Mouse (Mus musculus): ENCODE results near the gene Ldlrad3. TPM values are rescaled to one million over a fixed set of nuclear protein-coding genes. Genes with fewer than 3 reads are reported as not detected.
A peak's percentile ranks its signal among the peaks of the same experiment; 100 is the strongest.

The Ldlrad3 gene
- polyA plus RNA-seq, 1 experiment = 3.7 TPM

GRCm38 (mm10) chr2:102147561-102147960 lies 38.6 kb downstream of the Ldlrad3 start:
- Histone ChIP-seq H3K4me3 (replicated peaks; ENCODE audit: control insufficient read depth, low read depth, low read length) (no peak overlapping the region), H3K4me1 (ENCODE audit: control insufficient read depth, insufficient read depth, low read length) (peaks cover 5% of the 10 kb centered on the region), H3K27ac (ENCODE audit: control insufficient read depth, insufficient read depth, low read depth, low read length, poor library complexity) (no peak overlapping the region)
- no peak for TF ChIP-seq CTCF (IDR thresholded peaks at IDR 0.05; ENCODE audit: control insufficient read depth, insufficient read depth, low read length)
- no peak for TF ChIP-seq POLR2A (IDR thresholded peaks at IDR 0.05; ENCODE audit: borderline replicate concordance, control insufficient read depth, low read depth, low read length)
- 70% methylated on average over 4 of the region's 4 CpGs for WGBS

DNA sequence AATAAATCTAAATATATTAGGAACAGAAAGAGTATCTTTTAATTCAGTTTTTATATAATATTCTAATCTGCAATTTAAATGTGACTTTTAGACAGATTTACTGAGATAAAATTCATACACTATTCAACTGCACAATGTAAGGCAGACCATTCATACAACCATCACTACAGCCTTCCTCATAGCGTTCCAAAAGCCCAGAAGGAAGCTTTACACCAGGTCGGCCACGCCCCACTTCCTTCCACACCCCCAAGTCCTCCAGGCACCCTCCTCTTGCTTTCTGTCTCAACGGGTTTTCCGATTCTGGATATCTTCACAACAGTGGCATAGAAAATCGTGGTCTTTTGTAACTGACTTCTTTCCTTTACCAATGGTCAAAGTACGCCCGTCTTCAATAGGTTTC lies 39.8 kb downstream of the Ldlrad3 start:
- WGBS = 25% methylated on average over 8 of the region's 8 CpGs
- H3K27ac ChIP-seq (ENCODE audit: control insufficient read depth, insufficient read depth, low read depth, low read length, poor library complexity) = peak overlapping the region; percentile 20; the same call in 1 of the 2 replicates

DNA sequence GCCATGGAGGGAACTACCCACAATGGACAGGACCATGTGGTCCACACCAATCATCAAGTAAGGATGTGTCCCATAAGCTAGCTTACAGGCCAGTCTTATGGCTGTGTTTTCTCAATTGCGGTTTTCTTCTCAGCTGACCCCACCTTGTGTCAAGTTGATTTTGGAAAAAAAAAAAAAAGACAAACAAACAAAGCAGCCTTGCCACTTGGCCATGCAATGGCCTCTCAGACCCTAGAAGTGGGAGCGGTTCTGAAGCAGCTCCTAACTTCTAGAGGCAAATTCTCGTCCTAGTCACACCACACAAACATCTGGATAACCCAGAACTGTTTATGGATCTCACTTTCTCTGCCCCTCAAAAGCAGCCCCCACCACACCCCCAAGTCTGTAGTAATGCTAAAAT lies 41.1 kb downstream of the Ldlrad3 start:
- Histone ChIP-seq H3K4me3 (replicated peaks; ENCODE audit: control insufficient read depth, low read depth, low read length) (no peak overlapping the region), H3K4me1 (ENCODE audit: control insufficient read depth, insufficient read depth, low read length) (peaks cover 7% of the 10 kb centered on the region), H3K27ac (ENCODE audit: control insufficient read depth, insufficient read depth, low read depth, low read length, poor library complexity) (no peak overlapping the region; the same call in 1 of the 2 replicates)
- TF ChIP-seq CTCF (IDR thresholded peaks at IDR 0.05; ENCODE audit: control insufficient read depth, insufficient read depth, low read length) (no peak), POLR2A (IDR thresholded peaks at IDR 0.05; ENCODE audit: borderline replicate concordance, control insufficient read depth, low read depth, low read length) (no peak)
- WGBS = 89% methylated on average over 3 of the region's 3 CpGs

More for the DNA sequence above, 39.8 kb downstream of the Ldlrad3 start:
- peaks cover 7% of the 10 kb centered on the region for H3K4me1 ChIP-seq (ENCODE audit: control insufficient read depth, insufficient read depth, low read length)
- TF ChIP-seq POLR2A (IDR thresholded peaks at IDR 0.05; ENCODE audit: borderline replicate concordance, control insufficient read depth, low read depth, low read length) = no peak
- TF ChIP-seq CTCF (IDR thresholded peaks at IDR 0.05; ENCODE audit: control insufficient read depth, insufficient read depth, low read length) = no peak
- H3K4me3 ChIP-seq (replicated peaks; ENCODE audit: control insufficient read depth, low read depth, low read length) = peak overlapping the region; percentile 51

DNA sequence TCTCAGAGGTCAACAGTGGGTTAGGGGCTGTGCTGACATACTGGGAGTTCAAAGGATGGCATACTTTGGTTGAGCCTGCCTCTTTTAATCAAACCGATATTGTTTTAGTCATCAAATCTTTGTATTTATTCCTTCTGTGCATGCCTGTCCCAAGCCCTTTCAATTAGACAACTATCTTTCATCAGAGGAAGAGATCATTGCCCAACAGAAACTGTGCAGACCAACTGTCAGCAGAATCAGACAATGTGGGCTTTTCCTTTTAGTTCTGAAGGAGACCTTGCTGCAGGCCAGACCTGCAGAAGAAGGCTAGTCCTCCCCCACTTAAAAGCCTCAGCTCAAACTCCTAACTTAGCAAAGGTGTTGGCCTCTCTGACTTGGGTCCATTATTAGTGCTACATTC lies 41.9 kb downstream of the Ldlrad3 start:
- 26% methylated on average over 1 of the region's 1 CpGs for WGBS
- peaks cover 7% of the 10 kb centered on the region for H3K4me1 ChIP-seq (ENCODE audit: control insufficient read depth, insufficient read depth, low read length)
- 0 out of 2 replicates have a peak overlapping the region, but pooled peaks have one; percentile 1 for H3K27ac ChIP-seq (ENCODE audit: control insufficient read depth, insufficient read depth, low read depth, low read length, poor library complexity)
- no peak overlapping the region for H3K4me3 ChIP-seq (replicated peaks; ENCODE audit: control insufficient read depth, low read depth, low read length)
- TF ChIP-seq CTCF (IDR thresholded peaks at IDR 0.05; ENCODE audit: control insufficient read depth, insufficient read depth, low read length) (no peak), POLR2A (IDR thresholded peaks at IDR 0.05; ENCODE audit: borderline replicate concordance, control insufficient read depth, low read depth, low read length) (no peak)

DNA sequence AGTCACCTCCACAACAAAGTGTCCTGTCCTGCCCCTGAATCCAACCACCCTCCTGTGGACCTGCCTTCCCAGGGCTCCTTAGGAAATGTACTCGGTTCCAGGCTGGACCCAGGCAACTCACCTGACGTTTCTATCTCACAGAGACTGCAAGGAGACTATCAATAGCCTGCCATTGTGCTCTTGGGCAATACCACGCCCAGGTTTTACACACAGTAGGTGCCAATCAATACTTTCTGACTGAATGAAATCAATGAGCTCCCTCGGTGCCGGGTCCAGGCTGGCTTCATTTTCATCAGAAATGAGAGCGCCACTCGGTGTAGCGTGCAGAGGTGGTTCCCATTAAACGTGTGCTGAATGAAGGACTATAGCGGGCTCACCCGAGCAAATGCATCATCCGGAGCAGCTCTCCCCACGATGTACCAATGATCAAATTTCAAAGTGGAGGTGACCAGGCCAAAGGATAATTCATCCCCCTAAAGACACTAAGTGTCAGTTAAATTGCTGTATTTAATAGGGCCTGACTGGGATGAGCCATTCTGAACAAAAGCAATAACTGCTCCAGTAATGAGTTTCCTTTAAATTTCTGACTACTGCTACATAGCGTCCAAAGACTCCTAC lies 43.4 kb downstream of the Ldlrad3 start:
- Histone ChIP-seq H3K4me3 (replicated peaks; ENCODE audit: control insufficient read depth, low read depth, low read length) (no peak overlapping the region), H3K4me1 (ENCODE audit: control insufficient read depth, insufficient read depth, low read length) (peaks cover 7% of the 10 kb centered on the region), H3K27ac (ENCODE audit: control insufficient read depth, insufficient read depth, low read depth, low read length, poor library complexity) (no peak overlapping the region)
- 82% methylated on average over 14 of the region's 14 CpGs for WGBS
- no peak for TF ChIP-seq CTCF (IDR thresholded peaks at IDR 0.05; ENCODE audit: control insufficient read depth, insufficient read depth, low read length)
- no peak for TF ChIP-seq POLR2A (IDR thresholded peaks at IDR 0.05; ENCODE audit: borderline replicate concordance, control insufficient read depth, low read depth, low read length)

DNA sequence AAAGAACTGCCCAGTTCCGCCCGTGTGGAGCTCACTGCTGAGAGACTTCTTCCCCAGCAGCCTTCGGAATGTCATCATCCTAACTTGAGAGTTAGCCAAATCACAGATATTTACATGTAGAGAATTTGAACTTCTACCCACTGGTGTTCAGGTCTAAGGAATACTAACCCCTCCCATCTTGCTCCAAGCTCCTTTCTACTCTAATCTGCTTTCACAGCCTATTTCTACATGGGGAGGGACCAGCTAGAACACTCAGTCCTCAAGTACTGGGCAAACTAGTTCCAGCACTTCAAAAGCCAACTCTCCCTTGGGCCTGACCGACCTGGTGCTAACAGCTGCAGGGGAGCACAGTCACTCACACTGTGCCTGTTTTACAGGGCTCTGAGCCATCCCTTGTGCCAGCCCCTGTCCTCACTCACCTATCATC lies 44.0 kb downstream of the Ldlrad3 start:
- Histone ChIP-seq H3K4me3 (replicated peaks; ENCODE audit: control insufficient read depth, low read depth, low read length) (no peak overlapping the region), H3K4me1 (ENCODE audit: control insufficient read depth, insufficient read depth, low read length) (peaks cover 7% of the 10 kb centered on the region), H3K27ac (ENCODE audit: control insufficient read depth, insufficient read depth, low read depth, low read length, poor library complexity) (no peak overlapping the region)
- no peak for TF ChIP-seq POLR2A (IDR thresholded peaks at IDR 0.05; ENCODE audit: borderline replicate concordance, control insufficient read depth, low read depth, low read length)
- no peak for TF ChIP-seq CTCF (IDR thresholded peaks at IDR 0.05; ENCODE audit: control insufficient read depth, insufficient read depth, low read length)
- 64% methylated on average over 4 of the region's 4 CpGs for WGBS

DNA sequence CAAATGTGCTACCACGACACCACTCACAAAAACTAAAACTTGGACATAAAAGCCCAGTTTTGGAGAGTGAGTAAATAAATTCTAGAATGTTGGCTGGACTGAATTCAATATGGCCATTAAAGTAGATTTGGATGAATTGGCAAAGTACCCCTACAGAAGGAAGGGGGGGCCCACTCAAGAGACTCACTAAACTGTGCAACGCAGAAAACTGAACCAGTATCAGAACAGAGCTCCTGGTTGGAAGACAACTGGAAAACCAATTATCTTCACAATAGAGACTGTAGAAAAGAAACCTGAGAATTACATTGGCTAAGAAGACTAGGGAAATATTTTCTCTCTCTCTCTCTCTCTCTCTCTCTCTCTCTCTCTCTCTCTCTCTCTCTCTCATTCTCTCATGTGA lies 45.0 kb downstream of the Ldlrad3 start:
- Histone ChIP-seq H3K27ac (ENCODE audit: control insufficient read depth, insufficient read depth, low read depth, low read length, poor library complexity) (no peak overlapping the region), H3K4me1 (ENCODE audit: control insufficient read depth, insufficient read depth, low read length) (peaks cover 7% of the 10 kb centered on the region), H3K4me3 (replicated peaks; ENCODE audit: control insufficient read depth, low read depth, low read length) (no peak overlapping the region)
- 88% methylated on average over 2 of the region's 2 CpGs for WGBS
- TF ChIP-seq CTCF (IDR thresholded peaks at IDR 0.05; ENCODE audit: control insufficient read depth, insufficient read depth, low read length) = no peak
- TF ChIP-seq POLR2A (IDR thresholded peaks at IDR 0.05; ENCODE audit: borderline replicate concordance, control insufficient read depth, low read depth, low read length) = no peak

DNA sequence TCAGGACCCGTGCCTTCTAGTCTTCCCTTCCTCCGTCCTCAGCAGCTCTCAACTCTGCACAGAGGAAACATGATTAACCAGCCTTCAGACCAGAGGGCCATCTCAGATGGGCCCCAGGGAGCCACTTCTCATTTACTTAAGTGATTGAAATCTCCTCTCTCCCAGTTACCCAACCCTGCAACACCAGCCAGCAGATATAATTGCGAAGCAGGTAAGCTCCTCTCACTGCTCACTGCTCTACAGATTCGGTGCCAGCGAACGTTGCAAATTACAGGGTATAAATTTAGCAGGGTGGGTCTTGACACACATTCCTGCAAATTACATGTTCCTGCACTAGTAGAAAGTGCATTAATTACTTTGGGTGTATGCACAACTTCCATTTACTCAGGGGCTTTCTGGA lies 48.3 kb downstream of the Ldlrad3 start:
- Histone ChIP-seq H3K27ac (ENCODE audit: control insufficient read depth, insufficient read depth, low read depth, low read length, poor library complexity) (no peak overlapping the region), H3K4me1 (ENCODE audit: control insufficient read depth, insufficient read depth, low read length) (peaks cover 2% of the 10 kb centered on the region), H3K4me3 (replicated peaks; ENCODE audit: control insufficient read depth, low read depth, low read length) (no peak overlapping the region)
- WGBS = 20% methylated on average over 6 of the region's 6 CpGs
- no peak for TF ChIP-seq CTCF (IDR thresholded peaks at IDR 0.05; ENCODE audit: control insufficient read depth, insufficient read depth, low read length)
- TF ChIP-seq POLR2A (IDR thresholded peaks at IDR 0.05; ENCODE audit: borderline replicate concordance, control insufficient read depth, low read depth, low read length) = no peak

Measured in bone marrow, adult 2 months (tissue).